Mouse (Mus musculus) fat pad, adult 2 months (tissue): ENCODE results near the gene Evi5.
A peak's percentile ranks its signal among the peaks of the same experiment; 100 is the strongest.
"Not testable (repeated sequence)": the region's sequence is repeated elsewhere in the genome, so short reads cannot be mapped to it uniquely, and the experiment has no call there.

Experiments used
- DNase-seq: peaks from one replicate; pipeline ENCODE4 v3.0.0-alpha.2; 2011; ENCODE audit warnings: low read depth, low spot score; ENCODE audit errors: extremely low read depth

Gene Evi5

DNA sequence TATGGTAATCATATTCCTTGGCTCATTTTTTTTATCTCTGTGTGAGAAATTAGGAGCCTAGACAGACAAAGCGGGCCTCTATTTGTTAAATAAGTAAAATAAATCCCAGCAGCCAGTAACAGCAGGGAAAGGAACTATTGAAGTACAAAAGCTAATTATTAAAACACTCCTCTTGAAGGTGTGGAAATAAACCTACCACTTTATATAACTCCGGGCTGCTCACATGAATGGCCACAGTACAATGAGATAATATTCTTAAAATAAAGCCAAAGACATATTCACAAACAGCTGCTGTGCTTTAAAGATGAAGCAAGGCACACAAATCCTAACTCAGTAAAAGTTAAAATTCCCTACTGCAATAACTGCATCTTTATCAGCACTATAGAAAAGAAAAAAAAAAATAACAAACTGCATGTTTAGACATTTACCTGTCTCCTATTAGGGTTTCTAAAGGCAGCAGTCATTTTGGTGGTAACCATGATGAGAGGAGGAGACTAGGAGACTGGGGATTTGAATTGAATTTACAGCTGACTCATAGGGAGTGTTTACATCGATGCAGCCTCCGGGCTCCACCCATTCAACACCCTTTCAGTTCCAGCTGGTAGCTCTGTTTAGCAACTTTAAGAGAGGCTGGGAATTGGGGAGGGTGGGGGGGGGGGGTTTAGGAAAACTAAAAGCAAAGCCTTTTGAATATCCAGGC, at the start of gene Evi5:
Gene Evi5, minus strand, starts transcription at position 547 of the 700 bp plus-strand sequence.
- no peak for DNase-seq

DNA sequence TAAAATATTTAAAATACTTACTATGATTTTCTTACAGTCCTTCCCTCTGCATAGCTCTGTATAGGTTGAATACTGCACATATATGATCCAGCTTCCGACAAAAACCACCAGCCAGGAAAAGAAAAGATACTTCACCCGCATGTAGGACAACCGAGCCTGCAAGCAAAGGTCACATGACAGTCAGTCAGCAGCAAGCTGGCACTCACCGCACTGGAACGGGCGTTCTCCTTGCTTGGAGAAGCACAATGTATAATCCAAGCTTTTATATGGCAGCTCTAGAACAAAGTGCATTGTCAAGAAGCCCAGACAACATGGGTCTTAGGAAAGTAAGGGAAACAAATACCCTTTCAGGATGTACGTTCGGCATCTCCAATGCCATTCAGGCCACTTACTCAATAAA, 49.7 kb upstream of the Evi5 start:
- DNase-seq, result no peak

DNA sequence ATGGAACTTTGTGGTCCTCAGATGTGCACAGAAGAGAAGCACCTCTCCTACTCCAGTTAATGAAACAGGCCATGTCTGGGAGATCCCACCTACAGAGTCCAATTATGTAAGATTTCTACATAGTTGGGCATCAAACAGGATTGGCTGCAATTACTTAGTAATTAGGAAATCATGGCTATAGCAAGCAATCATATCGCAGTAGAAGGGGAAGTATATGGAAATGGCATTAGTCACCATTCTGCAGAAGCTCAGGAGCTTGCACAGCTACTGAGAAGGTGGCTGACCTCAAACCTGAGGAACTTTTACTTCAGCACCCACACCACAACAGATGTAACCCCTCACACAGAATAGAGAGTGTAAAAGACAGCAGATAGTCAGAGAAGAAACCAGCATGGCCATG, 47.9 kb upstream of the Evi5 start:
- no peak for DNase-seq

DNA sequence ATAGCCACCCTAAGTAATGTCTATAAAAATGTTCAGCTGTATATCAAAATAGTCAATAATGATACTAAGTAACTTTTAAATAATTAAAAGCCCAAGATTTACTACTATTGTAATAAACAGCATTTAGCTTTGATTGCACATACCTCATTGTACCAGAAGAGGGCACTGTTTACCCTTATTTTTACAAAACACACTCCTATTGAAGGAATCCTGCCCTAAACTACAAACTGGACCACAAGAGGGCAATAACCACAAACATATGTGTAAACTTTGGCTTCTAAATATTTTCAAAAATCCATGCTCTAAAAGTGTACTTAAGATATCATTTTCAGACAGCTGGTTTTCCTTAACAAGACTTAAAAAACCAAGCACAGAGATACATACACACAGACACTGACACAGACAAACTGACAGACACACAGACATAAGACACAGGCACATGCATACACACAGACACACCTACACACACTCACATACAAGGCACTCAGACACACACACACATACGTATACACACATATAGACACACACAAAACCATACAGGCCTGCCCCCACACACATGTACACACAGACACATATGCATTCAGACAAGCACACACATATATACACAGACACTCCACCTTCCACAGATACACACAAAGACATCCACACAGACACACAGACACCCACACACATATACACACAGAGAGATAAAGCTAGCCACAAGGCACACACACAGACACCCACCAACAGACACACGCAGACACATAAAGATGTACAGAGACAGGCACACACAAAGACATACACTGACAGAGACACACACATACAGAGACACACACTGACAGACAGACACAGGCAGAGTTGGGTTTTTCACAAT, 46.7 kb upstream of the Evi5 start:
- no peak for DNase-seq

DNA sequence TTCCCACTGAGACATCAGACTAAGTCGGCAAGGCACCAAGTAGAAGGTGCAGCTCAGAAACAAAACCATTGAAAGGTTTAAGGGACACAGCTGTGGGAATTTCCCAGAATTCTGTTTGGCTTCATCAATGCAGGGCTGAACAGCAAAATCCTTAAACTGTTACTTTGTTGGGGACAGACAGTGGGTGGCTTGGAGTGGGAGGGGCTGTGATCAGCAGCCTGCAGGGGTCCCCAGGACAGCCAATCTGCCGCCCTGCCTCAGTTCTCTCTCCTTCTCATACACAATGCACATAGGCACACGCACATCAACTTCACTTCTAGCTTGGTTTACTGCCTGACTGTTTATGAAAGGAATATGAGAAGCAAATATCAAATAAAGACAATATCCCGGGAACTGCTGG, 40.4 kb upstream of the Evi5 start:
- DNase-seq, result no peak

DNA sequence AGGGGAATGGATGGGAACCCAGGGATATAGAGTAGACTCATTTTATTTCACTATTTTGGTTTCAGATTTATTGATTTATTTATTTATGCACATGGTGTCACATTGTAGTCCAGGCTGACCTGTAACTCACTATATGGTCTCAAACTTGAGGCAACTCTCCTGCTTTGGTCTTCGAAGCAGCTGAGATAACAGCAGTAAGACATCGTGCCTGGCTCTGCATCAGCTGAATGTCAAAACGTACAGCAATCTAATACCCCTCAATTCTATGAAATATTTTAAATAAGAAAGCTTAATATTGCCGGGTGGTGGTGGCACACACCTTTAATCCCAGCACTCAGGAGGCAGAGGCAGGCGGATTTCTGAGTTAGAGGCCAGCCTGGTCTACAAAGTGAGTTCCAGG, 36.1 kb upstream of the Evi5 start:
- no peak for DNase-seq

DNA sequence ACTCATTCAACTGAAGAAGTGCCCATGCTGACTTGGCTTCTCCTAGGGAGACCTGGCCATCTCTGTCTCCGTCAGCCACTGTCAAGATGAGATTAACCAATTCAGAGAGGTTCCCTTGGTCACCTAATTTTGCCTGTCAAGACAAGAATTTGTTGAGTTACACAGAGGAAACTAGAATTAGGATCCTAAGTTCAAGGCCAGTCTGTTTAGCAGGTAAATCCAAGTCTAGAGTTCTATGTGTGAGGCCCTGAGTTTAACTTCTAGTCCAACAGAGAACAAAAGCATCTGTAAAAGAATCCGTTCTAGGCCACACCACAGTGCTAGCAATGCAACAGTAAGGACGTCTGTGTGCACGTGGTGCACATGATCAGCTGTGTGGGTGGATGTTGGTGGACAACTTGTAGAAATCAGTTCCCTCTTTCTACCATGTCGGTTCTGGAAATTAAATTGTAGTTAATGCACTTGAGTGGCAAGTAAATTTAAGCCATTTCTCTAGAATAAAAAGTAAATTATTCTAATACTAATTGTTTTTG, 35.2 kb upstream of the Evi5 start:
- no peak for DNase-seq

DNA sequence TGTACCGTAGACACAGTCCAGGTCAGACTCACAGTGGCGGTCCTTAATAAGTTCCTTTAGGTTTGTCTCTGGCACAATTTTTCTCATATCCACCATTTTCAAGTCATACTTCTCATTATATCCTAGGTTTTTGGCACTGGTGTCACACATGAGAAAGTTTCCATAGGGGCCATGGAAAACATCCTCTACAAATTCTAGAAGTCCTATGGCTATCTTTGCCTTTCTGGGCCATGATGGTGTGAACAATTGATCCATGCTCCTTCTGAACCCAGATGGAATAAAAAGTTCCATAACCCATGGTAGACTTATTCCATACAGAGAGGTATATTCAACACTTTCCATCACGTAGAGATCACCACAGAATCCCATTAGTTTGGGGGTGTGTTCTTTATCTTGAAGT, 34.8 kb upstream of the Evi5 start:
- DNase-seq, result no peak

DNA sequence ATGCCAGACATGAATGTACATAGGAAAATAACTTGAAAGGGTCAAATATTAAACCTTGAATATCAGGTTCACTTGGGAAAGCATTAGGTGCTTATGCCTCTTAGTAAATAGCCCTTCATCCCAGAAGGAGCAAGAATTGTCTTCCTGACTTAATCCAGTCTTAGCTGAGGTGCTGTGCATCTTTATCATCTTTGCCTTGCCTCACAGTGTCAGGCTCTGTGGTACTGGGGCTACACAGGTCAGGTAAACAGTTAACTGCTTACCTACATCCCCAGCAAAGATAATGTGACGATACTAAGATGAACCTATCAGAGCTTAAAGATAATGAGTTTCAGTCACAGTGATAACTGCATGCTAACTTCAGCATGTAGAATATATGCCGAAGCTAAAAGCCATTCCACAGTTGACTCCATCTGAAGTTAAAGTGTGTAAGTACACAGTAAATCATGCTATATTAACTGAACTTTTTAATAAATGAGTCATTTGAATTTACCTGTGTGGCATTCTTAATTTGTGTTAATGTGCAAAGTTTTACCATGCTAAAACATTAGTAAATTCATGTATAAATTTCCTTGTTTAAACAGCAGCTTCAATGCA, 33.7 kb upstream of the Evi5 start:
- no peak for DNase-seq

DNA sequence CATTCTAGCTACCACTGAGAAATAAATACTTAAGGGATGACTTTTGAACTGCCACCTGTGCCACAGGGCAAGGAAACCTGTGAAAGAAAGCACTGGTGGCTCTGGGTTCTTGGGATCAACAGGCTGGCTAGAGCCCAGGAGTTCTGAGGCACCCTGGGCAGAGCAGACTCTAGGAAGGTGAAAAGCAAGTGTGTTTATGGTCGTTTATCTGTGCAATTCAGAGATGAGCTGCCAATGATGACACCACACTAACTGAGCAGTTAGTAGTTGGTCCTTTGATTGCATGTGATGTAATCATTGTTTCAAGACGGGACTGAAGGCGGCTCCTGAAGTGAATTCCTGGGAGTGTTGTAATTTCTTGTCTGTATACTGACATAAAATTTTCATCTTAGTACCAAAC, 29.4 kb upstream of the Evi5 start:
- DNase-seq, result peak; percentile 55

DNA sequence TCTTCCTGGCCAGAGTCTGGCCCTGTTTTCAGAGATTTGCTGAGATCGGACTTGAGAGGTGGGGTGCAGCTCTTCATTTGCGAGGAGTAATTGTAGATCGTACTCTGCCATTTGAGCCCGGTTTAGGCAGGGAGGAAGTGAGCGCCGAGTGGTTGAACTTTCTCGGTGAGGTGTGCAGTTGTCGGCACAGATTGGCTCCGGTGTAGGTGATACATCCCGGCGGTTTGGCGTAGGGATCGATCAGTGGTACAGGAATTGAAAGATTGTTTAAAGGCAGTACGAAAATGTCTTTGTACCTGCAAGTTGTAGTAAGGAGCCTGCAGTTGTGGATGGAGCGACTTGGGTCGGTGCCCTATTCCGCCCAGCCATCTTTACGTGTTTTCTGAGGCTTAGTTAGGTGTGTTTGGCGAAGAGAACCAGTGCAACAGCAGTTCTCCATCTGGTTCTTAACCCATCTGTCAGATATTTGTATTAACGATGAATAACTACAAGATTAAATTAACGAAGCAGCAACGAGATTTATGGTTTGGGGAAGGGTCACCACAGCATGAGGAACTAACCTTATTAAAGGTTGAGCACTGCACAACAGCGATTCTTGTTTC, 26.2 kb upstream of the Evi5 start:
- DNase-seq, result no peak

DNA sequence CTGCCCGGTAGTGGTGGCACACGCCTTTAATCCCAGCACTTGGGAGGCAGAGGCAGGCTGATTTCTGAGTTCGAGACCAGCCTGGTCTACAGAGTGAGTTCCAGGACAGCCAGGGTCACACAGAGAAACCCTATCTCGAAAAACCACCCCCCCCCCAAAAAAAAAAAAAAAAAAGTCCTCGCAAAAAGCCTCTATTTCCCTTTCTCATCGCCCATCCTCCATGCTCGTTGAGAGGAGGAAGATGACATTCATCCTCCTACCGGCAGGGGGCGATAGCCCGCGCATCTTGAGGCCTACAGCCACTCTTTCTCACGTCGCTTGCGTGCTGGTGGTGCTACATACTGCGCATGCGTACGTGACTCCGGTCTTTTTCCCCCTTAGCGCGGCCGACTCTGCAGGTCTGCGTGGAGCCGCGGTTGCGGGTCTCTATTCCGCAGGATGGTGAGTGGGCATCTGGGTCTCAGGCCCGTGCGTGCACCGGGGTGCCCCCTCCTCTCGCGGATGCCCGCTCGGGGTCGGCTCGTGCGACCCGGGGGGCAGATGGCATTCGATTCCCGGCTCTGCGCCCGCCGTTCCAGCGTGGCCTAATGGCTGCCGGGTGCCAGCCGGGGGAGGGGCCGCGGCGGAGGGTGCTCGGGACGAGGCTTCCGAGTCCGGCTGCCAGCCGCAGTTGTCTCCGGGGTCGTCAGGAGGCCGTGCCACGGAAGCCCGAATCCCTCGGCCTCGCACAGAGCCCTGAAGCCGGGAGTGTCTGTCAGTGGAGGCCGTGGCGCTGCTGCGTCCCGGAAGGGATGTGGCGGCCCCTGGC, 25.5 kb upstream of the Evi5 start, which contains the start of gene Rpl5:
Gene Rpl5, plus strand, starts transcription at position 297 of the 808 bp plus-strand sequence.
- DNase-seq, result peak; percentile 64

DNA sequence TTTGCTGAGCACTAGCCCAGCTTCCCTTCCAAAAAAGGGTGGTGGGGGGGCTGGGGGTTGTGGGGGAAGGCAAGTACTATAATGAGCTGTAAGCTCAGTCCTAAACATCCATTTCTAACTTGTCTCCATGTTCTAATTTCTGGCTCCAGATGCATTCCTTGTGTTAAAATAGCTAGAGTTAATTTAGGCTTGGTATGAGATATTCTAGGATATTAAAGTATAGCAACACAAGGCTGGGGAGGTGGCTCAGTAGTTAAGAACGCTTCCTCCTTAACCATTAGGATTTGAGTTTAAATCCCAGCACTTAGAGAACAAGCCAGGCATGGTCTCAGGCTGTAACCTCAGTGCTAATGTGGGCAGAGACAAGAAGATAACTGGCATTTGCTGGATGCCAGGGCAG, 21.4 kb upstream of the Evi5 start:
- no peak for DNase-seq

DNA sequence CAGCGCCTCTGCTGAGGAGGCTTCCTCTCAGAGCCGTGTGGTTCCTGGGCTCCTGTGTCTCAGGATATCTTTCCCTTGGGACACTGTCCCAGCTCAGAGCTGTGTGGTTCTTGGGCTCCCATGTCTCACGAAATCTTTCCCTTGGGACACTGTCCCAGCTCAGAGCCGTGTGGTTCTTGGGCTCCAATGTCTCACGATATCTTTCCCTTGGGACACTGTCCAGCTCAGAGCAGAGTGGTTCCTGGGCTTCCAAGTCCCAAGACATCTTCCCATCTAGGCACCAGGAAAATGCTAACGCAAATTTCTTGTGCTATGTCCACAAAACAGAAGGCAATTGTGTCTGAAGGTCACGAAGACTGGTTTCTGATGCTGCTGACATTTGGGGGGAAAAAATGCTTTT, 19.8 kb upstream of the Evi5 start:
- no peak for DNase-seq

DNA sequence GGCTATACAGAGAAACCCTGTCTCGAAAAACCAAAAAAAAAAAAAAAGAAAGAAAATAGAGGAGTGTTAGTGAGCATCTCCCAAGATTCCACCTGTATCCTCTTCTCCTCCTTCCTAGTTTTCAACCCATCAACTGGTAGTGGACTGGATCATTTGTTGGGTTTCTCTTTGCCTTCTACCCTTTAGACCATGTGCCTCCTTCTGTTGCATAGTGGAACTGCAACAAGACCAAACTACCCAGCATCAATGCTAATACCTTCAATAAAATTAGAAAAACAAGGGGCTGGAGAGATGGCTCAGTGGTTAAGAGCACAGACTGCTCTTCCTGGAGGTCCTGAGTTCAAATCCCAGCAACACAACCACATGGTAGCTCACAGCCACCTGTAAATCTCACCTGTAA, 16.6 kb upstream of the Evi5 start:
- not testable (repeated sequence) for DNase-seq

DNA sequence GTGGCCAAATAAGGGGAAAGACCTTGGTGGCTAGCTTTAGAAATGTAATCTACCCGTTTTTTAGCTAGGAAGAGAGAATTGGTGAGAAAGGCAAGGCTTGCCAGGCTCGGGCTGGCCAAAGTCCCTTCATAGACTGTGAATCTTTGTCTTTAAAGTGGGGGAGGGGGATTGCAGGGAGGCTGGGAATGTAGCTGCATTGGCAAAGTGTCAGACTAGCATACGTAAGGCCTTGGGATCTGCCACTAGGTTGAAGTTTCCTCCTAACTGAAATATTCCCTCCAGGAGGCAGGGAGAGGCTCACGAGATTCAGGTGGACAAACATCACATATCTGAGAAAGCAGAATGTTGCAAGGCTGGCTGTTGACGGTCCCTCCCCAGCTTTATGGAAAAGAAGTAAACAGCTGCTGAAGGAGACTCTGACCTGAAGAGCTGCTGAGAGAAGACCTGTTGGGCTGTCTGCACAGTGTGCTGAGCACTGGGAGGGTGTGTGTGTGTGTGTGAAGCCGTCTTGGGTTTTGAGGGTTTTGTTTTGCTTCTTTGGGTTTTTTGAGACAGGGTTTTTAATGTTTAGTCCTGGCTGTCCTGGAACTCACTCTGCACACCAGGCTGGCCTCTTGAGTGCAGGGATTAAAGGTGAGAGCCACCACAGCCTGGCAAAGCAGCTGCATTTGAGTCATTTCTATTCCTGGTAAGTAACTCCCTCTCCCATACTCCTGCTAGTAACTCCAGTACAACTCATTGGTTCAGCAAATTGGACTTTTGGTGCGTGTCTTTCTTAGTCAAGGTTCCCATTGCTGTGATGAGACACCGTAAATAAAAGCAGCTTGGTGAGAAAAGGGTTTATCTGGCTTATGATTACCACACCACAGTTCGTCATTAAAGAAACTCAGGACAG, 15.3 kb upstream of the Evi5 start:
- DNase-seq, result no peak

DNA sequence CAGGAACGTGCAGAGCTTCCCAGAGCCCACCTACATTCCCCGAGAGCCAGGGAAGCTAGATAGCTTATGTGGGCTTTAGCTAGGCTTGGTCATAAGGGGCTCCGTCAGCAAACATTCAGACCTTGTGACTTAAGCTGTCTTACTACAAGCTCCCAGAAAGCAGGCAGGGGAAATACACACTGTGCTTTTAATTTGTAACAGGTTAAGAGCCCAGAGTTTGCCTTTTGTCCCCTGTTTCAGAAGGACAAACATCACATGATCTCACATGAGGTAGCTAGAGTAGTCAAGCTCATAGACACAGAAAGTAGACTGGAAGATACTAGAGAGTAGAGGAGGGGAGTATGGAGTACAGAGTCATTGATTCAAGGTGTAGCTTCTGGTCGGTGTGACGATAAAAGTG, 5.8 kb upstream of the Evi5 start:
- DNase-seq, result no peak

DNA sequence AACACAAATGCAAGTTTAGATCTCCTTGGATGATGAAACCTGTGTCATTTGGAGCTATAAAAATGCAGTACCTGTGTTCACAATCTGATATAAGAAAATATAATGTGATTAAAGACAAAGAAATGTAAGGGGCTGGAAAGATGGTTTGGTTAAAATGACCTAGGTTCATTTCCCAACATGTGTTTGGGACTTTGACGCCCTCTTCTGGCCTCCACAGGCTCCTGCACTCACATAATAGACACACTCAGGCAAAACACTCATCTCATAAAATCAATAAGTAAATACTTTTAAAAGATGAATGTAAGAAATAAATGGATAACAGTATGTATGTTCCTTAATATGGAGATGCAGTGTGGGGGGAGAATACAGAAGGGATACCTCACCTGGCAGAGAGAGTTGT, 2.1 kb upstream of the Evi5 start:
- DNase-seq, result no peak

DNA sequence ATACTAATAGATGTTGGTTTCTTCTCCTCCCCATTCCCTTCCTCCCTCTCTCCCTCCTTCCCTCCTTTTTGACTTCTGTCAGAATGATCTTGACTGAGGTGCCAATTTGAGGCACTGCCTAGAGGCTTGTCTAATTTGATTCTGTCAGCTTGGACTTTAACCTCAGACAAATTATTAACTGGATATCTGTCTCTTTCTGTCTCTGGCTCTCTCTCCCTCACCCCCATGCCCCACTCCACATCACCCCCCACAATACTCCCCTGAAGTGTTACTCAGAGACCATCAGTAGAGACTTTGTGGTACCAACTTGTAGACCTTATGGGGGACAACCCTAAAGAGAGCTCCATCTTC, 329 bp upstream of the Evi5 start:
- DNase-seq, result no peak

DNA sequence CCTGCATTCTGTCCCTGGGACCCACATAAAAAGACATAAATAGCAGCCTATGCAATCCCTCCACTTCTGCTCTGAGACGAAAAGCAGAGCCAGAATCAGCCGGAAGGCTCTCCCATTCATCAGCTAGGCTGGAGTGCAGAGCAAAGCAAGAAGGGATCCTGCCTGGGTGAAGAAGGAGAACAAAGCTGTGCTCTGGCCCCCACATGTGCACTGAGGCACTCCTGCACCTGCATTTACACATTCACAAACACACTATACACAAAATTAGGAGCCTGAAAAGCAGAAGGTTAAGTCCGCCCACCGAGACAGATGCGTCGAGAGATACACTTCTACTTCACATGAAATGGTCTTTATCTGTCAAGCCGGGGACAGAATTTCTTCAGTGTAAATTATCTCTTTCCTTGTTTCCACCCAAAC, 1.0 kb downstream of the Evi5 start:
- DNase-seq, result no peak
